Mouse (Mus musculus): ENCODE measurements around the gene Macrod2. TPM values are rescaled to one million over a fixed set of nuclear protein-coding genes. Genes with fewer than 3 reads are reported as not detected.

Gene Macrod2
- polyA plus RNA-seq, 1 experiment from 2014 or later, result 31.1 TPM

- Histone ChIP-seq H3K4me2 (no peak overlapping the region), H3K9me3 (ENCODE audit: low read depth, low read length) (no peaks in the 10 kb centered on the region), H3K9ac (no peak overlapping the region), H3K4me3 (ENCODE audit: low read depth, low read length) (no peak overlapping the region), H3K36me3 (ENCODE audit: insufficient read depth) (no peaks in the 10 kb centered on the region), H3K4me1 (ENCODE audit: insufficient read depth) (no peaks in the 10 kb centered on the region), H3K27me3 (ENCODE audit: insufficient read depth, low read length) (no peaks in the 10 kb centered on the region), H3K27ac (ENCODE audit: low read depth) (no peak overlapping the region)
- DNase-seq, result no peak
- ATAC-seq (ENCODE audit: insufficient read depth), result no peak
- TF ChIP-seq CTCF (IDR thresholded peaks at IDR 0.05; ENCODE audit: low read depth), result no peak
- 83% methylated on average over 6 of the region's 6 CpGs for WGBS
Measured at GRCm38 (mm10) chr2:141911831-141912447, 1516.8 kb downstream of the Macrod2 start.

DNA sequence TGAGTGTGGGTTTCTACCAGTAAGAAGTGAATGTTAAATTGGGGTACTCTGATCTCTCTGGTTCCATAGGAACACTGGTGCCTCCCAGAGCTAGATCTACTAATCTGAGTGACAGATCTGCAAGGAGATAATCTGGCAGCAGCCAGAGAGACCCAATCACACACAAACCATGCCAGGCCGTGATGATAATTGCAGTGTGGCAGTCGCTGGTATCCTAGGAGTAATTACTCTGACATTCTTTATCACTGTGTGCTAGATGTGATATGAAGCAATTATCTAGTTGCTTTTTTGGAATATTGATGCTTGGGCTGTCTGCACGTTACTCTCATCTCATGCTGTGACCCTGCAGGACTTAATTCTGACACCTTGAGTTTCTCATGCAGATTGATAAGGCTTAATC, 1518.4 kb downstream of the Macrod2 start:
- 46% methylated on average over 3 of the region's 3 CpGs for WGBS
- ATAC-seq (ENCODE audit: insufficient read depth) (no peak), DNase-seq (no peak)
- no peaks in the 10 kb centered on the region for H3K4me1 ChIP-seq (ENCODE audit: insufficient read depth)
- TF ChIP-seq CTCF (IDR thresholded peaks at IDR 0.05; ENCODE audit: low read depth), result no peak
- H3K27ac ChIP-seq (ENCODE audit: low read depth), result no peak overlapping the region
- no peak overlapping the region for H3K4me2 ChIP-seq
- H3K4me3 ChIP-seq (ENCODE audit: low read depth, low read length), result no peak overlapping the region
- H3K9me3 ChIP-seq (ENCODE audit: low read depth, low read length), result no peaks in the 10 kb centered on the region
- H3K9ac ChIP-seq, result no peak overlapping the region
- H3K36me3 ChIP-seq (ENCODE audit: insufficient read depth), result no peaks in the 10 kb centered on the region
- no peaks in the 10 kb centered on the region for H3K27me3 ChIP-seq (ENCODE audit: insufficient read depth, low read length)

DNA sequence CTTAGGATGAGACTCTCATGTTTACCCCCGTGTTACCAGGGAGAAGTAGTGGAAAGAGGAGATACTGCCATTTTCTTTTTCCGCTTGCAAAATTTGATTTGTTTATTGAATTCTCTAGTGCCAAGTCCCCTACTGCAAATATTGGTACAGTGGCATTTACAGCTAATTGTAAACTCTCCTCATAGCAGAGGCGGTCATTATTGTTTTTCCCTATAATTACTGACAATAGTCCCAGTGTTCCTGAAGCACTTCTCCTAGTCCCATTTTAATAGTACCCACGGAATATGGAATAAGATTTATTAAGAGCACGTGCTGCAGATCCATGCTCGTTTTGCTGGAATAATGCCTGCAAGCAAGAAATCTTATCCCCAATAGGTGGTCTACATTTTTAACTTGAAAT, 1518.8 kb downstream of the Macrod2 start:
- ATAC-seq (ENCODE audit: insufficient read depth), result no peak
- no peak for TF ChIP-seq CTCF (IDR thresholded peaks at IDR 0.05; ENCODE audit: low read depth)
- H3K4me2 ChIP-seq, result no peak overlapping the region

DNA sequence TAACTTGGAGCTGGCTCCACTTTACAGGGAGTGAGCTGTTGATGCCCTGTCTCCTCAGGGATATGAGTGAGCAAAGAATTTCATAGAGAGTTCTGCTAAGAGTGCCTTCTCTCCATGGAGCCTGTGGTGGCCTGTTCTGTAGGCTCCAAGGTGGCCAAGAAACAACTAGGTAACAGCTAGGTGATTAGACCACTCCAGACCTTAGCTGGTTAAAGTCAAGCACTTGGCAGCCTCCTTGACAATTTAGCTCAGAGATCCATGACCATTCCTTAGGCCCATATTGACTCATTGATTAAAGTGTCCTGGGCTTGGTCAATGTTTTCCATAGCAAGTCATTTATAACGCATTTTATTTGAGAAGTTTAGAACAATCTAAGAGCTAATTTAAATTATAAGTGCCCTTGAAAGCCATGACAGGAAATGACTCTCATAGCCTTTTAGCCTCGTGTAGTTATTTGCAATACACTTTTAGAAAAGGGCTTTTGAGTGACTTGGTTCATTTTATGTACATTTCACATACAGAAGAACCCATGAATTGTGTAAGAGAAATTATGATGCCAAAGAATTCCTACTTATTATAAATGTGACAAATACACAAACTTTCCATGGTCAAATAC, 1525.4 kb downstream of the Macrod2 start:
- 45% methylated on average over 2 of the region's 2 CpGs for WGBS
- no peaks in the 10 kb centered on the region for H3K9me3 ChIP-seq (ENCODE audit: low read depth, low read length)
- H3K36me3 ChIP-seq (ENCODE audit: insufficient read depth), result no peaks in the 10 kb centered on the region
- H3K27me3 ChIP-seq (ENCODE audit: insufficient read depth, low read length), result no peaks in the 10 kb centered on the region
- no peak for TF ChIP-seq CTCF (IDR thresholded peaks at IDR 0.05; ENCODE audit: low read depth)
- H3K4me1 ChIP-seq (ENCODE audit: insufficient read depth), result no peaks in the 10 kb centered on the region
- ATAC-seq (ENCODE audit: insufficient read depth) (no peak), DNase-seq (no peak)
- H3K9ac ChIP-seq, result no peak overlapping the region
- no peak overlapping the region for H3K27ac ChIP-seq (ENCODE audit: low read depth)
- H3K4me2 ChIP-seq, result no peak overlapping the region
- no peak overlapping the region for H3K4me3 ChIP-seq (ENCODE audit: low read depth, low read length)

More for the DNA sequence above, 1518.8 kb downstream of the Macrod2 start:
- Histone ChIP-seq H3K9me3 (ENCODE audit: low read depth, low read length) (no peaks in the 10 kb centered on the region), H3K27ac (ENCODE audit: low read depth) (no peak overlapping the region), H3K27me3 (ENCODE audit: insufficient read depth, low read length) (no peaks in the 10 kb centered on the region), H3K4me3 (ENCODE audit: low read depth, low read length) (no peak overlapping the region), H3K36me3 (ENCODE audit: insufficient read depth) (no peaks in the 10 kb centered on the region), H3K9ac (no peak overlapping the region), H3K4me1 (ENCODE audit: insufficient read depth) (no peaks in the 10 kb centered on the region)
- WGBS, result 66% methylated on average over 6 of the region's 6 CpGs
- DNase-seq, result no peak

DNA sequence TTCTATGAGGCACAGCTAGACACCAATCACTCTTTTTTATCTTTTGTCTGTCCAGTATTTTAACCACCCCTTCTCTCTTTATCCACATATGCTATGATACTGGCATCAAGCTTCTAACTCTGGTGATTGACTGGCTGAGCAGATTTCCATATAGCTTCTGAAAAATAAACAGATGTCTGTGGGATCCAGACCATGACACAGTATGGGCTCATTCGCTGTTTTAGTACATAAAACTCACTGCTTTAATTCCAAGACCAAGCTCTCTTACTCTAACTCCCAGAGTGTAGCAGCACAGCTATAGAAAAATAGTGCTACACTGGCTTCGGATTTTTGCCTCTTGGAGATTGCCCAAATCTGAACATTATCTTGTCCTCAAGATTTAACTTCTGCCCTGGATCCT, 1540.0 kb downstream of the Macrod2 start:
- TF ChIP-seq CTCF (IDR thresholded peaks at IDR 0.05; ENCODE audit: low read depth), result no peak
- no peaks in the 10 kb centered on the region for H3K36me3 ChIP-seq (ENCODE audit: insufficient read depth)
- ATAC-seq (ENCODE audit: insufficient read depth), result no peak
- H3K4me2 ChIP-seq, result no peak overlapping the region
- 74% methylated on average over 2 of the region's 2 CpGs for WGBS
- no peaks in the 10 kb centered on the region for H3K4me1 ChIP-seq (ENCODE audit: insufficient read depth)
- no peak overlapping the region for H3K4me3 ChIP-seq (ENCODE audit: low read depth, low read length)
- H3K9me3 ChIP-seq (ENCODE audit: low read depth, low read length), result no peaks in the 10 kb centered on the region
- no peaks in the 10 kb centered on the region for H3K27me3 ChIP-seq (ENCODE audit: insufficient read depth, low read length)
- no peak overlapping the region for H3K9ac ChIP-seq
- no peak overlapping the region for H3K27ac ChIP-seq (ENCODE audit: low read depth)
- DNase-seq, result no peak

DNA sequence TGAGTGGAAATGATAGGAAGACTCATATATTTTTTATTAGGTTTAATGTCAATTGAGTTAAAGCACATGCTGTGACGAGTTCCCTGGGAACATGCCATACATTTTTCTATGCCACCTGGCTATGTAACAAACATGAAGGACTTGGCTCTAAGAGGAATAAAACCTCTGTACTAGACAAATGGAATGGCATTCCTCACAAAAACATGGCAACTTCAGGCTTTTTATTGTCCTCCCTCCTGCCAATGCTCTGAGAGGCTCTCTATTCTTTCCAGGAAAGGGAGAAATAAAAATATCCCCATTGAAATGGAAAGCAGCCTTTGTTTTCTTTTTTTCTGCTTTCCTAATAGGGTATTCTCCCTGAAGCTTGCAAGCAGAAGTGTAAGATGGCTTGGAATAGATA, 1559.7 kb downstream of the Macrod2 start:
- Histone ChIP-seq H3K9ac (no peak overlapping the region), H3K36me3 (ENCODE audit: insufficient read depth) (no peaks in the 10 kb centered on the region), H3K4me3 (ENCODE audit: low read depth, low read length) (no peak overlapping the region), H3K4me2 (no peak overlapping the region), H3K4me1 (ENCODE audit: insufficient read depth) (no peaks in the 10 kb centered on the region), H3K9me3 (ENCODE audit: low read depth, low read length) (no peaks in the 10 kb centered on the region), H3K27me3 (ENCODE audit: insufficient read depth, low read length) (no peaks in the 10 kb centered on the region), H3K27ac (ENCODE audit: low read depth) (no peak overlapping the region)
- DNase-seq (no peak), ATAC-seq (ENCODE audit: insufficient read depth) (no peak)
- WGBS, result 67% methylated on average over 1 of the region's 1 CpGs
- TF ChIP-seq CTCF (IDR thresholded peaks at IDR 0.05; ENCODE audit: low read depth), result no peak

DNA sequence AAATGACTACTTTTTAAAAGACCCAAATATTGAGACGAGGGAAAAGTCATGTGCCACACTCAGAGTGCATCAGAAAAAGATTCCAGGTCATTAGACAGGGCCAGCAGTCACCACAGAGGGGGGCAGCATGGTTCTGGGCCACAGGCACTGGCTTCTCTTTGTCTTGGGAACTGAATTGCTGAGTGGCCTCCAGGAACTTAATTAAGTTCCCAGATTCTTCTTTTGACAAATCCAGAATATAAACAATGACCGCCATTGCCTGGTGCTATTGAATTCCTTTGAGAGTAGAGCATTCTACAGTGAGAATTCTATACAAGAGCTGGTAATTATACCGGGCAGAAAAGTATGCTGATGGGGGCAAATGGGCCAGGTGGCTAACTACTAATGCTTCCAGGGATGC, 1560.1 kb downstream of the Macrod2 start:
- no peak for ATAC-seq (ENCODE audit: insufficient read depth)
- Histone ChIP-seq H3K27me3 (ENCODE audit: insufficient read depth, low read length) (no peaks in the 10 kb centered on the region), H3K4me3 (ENCODE audit: low read depth, low read length) (no peak overlapping the region), H3K9ac (no peak overlapping the region), H3K4me2 (no peak overlapping the region), H3K4me1 (ENCODE audit: insufficient read depth) (no peaks in the 10 kb centered on the region), H3K27ac (ENCODE audit: low read depth) (no peak overlapping the region), H3K36me3 (ENCODE audit: insufficient read depth) (no peaks in the 10 kb centered on the region), H3K9me3 (ENCODE audit: low read depth, low read length) (no peaks in the 10 kb centered on the region)
- 36% methylated on average over 3 of the region's 3 CpGs for WGBS
- no peak for DNase-seq
- TF ChIP-seq CTCF (IDR thresholded peaks at IDR 0.05; ENCODE audit: low read depth), result no peak
